Mouse (Mus musculus) intestine, embryonic 14.5 days (tissue): ENCODE measurements around the gene Wt1. TPM values are rescaled to one million over a fixed set of nuclear protein-coding genes. Genes with fewer than 3 reads are reported as not detected.

ENCODE experiments used
- ATAC-seq: fragments of 200-750 bp; cut with Nextera tagmentation; replicated peaks from 2 replicates; pipeline ENCODE4 v1.8.0; 2017; ENCODE audit warnings: low read depth, moderate number of reproducible peaks, moderate TSS enrichment, moderate library complexity; ENCODE audit not compliant: low FRiP score, low TSS enrichment
- DNase-seq: peaks from one replicate; pipeline ENCODE4 v3.0.0-alpha.2; 2018; ENCODE audit warnings: low spot score
- H3K27ac ChIP-seq: fragments of 300-500 bp; sonication (generic); 2 replicates; pipeline ENCODE4 v1.5.1; 2014; ENCODE audit warnings: low read depth, mild to moderate bottlenecking, control low read depth
- H3K27me3 ChIP-seq: fragments of 300-500 bp; sonication (generic); replicated peaks from 2 replicates; pipeline ENCODE4 v1.6.1; 2014; ENCODE audit warnings: low read length, control low read depth; ENCODE audit not compliant: control insufficient read depth, insufficient read depth
- H3K36me3 ChIP-seq: fragments of 300-500 bp; sonication (generic); 2 replicates; pipeline ENCODE4 v1.6.1; 2014; ENCODE audit warnings: low read length, control low read depth; ENCODE audit not compliant: control insufficient read depth, insufficient read depth
- H3K4me1 ChIP-seq: fragments of 300-500 bp; sonication (generic); replicated peaks from 2 replicates; pipeline ENCODE4 v1.6.1; 2014; ENCODE audit warnings: low read length, control low read depth, mixed read lengths; ENCODE audit not compliant: control insufficient read depth, insufficient read depth
- H3K4me2 ChIP-seq: fragments of 300-500 bp; sonication (generic); 2 replicates; pipeline ENCODE4 v1.6.1; 2014; ENCODE audit warnings: low read length
- H3K4me3 ChIP-seq: fragments of 300-500 bp; sonication (generic); 2 replicates; pipeline ENCODE4 v1.5.1; 2014; ENCODE audit warnings: low read depth, low read length, control low read depth, mixed read lengths
- H3K9ac ChIP-seq: fragments of 300-500 bp; sonication (generic); 2 replicates; pipeline ENCODE4 v1.6.1; 2014; ENCODE audit warnings: mild to moderate bottlenecking, low read length
- H3K9me3 ChIP-seq: fragments of 300-500 bp; sonication (generic); 2 replicates; pipeline ENCODE4 v1.6.1; 2016; ENCODE audit warnings: low read length, control low read depth; ENCODE audit not compliant: control insufficient read depth
- WGBS: fragments of 180-500 bp; shearing (Covaris S2); extraction: QIAGEN DNeasy Blood & Tissue Kit; methylation state at CpG from one replicate; pipeline ENCODE4 v1.1.7; 2014; 5-methylcytosine and 5-hydroxymethylcytosine counted together
- polyA plus RNA-seq: library from polyadenylated mRNA; unstranded; fragments of >200 nt; fragmentation: Nextera tagmentation; extraction: Ambion mirVana; gene quantifications from 2 replicates; pipeline ENCODE4 v1.2.1, GENCODE M21; 2014

The Wt1 gene
- polyA plus RNA-seq, 1 experiment from 2014 or later = 18.4 TPM

GRCm38 (mm10) chr2:105141371-105141770 lies 15.0 kb downstream of the Wt1 start:
- H3K9me3 ChIP-seq = no peaks in the 10 kb centered on the region
- no peak for ATAC-seq
- WGBS = 43% methylated on average over 7 of the region's 7 CpGs

DNA sequence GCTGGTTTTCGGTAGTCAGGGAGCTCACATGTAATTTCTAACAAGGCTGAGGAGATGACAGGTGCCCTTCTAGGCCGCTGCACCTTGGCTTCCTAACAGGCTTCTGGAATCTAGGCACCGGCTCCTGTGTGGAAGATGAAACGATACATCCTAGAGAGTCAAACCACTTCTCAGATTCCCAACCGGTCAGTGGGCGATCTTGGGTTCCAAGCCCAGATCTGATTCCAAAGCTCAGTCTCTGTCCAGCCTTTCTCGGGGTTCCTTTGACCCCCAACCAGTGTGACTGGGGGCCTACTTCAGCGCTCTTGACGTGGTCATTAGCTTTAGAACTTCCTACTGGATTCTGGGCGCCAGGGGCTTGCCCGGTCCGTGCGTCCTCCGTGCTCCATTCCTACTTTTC lies 17.4 kb downstream of the Wt1 start:
- DNase-seq (no peak), ATAC-seq (no peak)
- Histone ChIP-seq H3K9ac (no peak overlapping the region), H3K4me1 (no peaks in the 10 kb centered on the region; the same call in 1 of the 2 replicates), H3K36me3 (no peaks in the 10 kb centered on the region), H3K27me3 (peaks cover 6% of the 10 kb centered on the region; the same call in 1 of the 2 replicates), H3K4me2 (no peak overlapping the region), H3K27ac (no peak overlapping the region), H3K9me3 (no peaks in the 10 kb centered on the region), H3K4me3 (no peak overlapping the region)
- WGBS = 96% methylated on average over 14 of the region's 14 CpGs

More at GRCm38 (mm10) chr2:105141371-105141770, 15.0 kb downstream of the Wt1 start:
- H3K4me1 ChIP-seq = no peaks in the 10 kb centered on the region; the same call in 1 of the 2 replicates
- H3K27me3 ChIP-seq = peaks cover 26% of the 10 kb centered on the region
- no peaks in the 10 kb centered on the region for H3K36me3 ChIP-seq
- no peak overlapping the region for H3K27ac ChIP-seq
- DNase-seq = no peak
- no peak overlapping the region for H3K4me3 ChIP-seq
- H3K9ac ChIP-seq = no peak overlapping the region
- no peak overlapping the region for H3K4me2 ChIP-seq

- no peaks in the 10 kb centered on the region for H3K36me3 ChIP-seq
Measured at GRCm38 (mm10) chr2:105151544-105151943, 25.2 kb downstream of the Wt1 start.

GRCm38 (mm10) chr2:105153046-105153445 lies 26.7 kb downstream of the Wt1 start:
- Histone ChIP-seq H3K4me1 (no peaks in the 10 kb centered on the region), H3K9me3 (no peaks in the 10 kb centered on the region), H3K4me3 (no peak overlapping the region), H3K27ac (no peak overlapping the region), H3K9ac (no peak overlapping the region), H3K4me2 (no peak overlapping the region), H3K27me3 (no peaks in the 10 kb centered on the region), H3K36me3 (no peaks in the 10 kb centered on the region)
- WGBS = 66% methylated on average over 1 of the region's 1 CpGs
- ATAC-seq = no peak
- DNase-seq = no peak

More at GRCm38 (mm10) chr2:105151544-105151943, 25.2 kb downstream of the Wt1 start:
- no peak overlapping the region for H3K4me3 ChIP-seq
- no peak overlapping the region for H3K9ac ChIP-seq
- no peak overlapping the region for H3K4me2 ChIP-seq
- no peaks in the 10 kb centered on the region for H3K9me3 ChIP-seq
- no peaks in the 10 kb centered on the region for H3K27me3 ChIP-seq
- no peaks in the 10 kb centered on the region for H3K4me1 ChIP-seq
- DNase-seq (no peak), ATAC-seq (no peak)
- H3K27ac ChIP-seq = no peak overlapping the region
- WGBS = 83% methylated on average over 5 of the region's 5 CpGs

DNA sequence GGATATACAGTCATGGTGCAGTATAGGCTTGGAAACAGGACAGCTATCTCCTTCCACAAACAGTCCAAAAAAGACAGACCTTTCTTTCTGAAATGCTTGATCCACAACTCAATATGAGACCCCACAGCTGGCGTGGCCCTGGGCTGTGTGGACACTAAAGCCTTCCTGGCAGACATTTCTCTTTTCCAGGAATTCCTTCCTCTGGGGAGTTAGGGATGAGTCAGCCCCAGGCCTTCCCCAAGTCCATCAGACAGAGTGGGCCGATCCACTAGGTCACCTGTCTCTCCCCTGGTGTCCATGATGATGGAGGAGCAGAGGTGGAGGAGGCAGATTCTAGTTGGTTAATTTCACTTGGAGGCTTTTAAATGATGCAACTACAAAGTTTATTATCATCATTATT lies 34.6 kb downstream of the Wt1 start:
- DNase-seq = no peak
- Histone ChIP-seq H3K36me3 (no peaks in the 10 kb centered on the region), H3K4me2 (no peak overlapping the region), H3K27me3 (no peaks in the 10 kb centered on the region), H3K4me1 (no peaks in the 10 kb centered on the region), H3K27ac (no peak overlapping the region), H3K4me3 (no peak overlapping the region), H3K9ac (no peak overlapping the region), H3K9me3 (no peaks in the 10 kb centered on the region)
- no peak for ATAC-seq
- 80% methylated on average over 2 of the region's 2 CpGs for WGBS

DNA sequence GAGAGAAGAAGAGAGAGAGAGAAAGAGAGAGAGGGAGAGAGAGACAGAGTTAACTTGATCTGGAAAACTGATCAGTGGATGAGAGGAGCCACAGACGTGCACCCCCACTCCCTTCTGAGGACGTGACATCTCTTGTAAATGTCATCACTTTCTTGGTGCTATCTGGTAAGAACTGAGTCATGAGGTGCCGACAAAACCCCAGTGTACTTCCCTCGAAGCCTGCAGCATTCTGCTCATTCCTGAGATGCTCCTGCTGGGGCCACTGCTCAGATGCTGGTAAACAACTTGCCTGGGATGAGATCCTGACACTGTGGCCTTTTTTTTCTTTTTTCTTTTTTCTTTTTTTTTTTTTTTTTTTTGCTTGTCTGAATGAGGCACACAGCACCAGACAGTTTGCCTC lies 36.4 kb downstream of the Wt1 start:
- DNase-seq (no peak), ATAC-seq (no peak)
- Histone ChIP-seq H3K36me3 (no peaks in the 10 kb centered on the region), H3K4me2 (no peak overlapping the region), H3K27ac (no peak overlapping the region), H3K9me3 (no peaks in the 10 kb centered on the region), H3K9ac (no peak overlapping the region), H3K27me3 (no peaks in the 10 kb centered on the region), H3K4me3 (no peak overlapping the region), H3K4me1 (no peaks in the 10 kb centered on the region)
- 9% methylated on average over 4 of the region's 4 CpGs for WGBS

GRCm38 (mm10) chr2:105168137-105168536 lies 41.8 kb downstream of the Wt1 start:
- H3K9me3 ChIP-seq = no peaks in the 10 kb centered on the region
- no peak overlapping the region for H3K4me3 ChIP-seq
- WGBS = 78% methylated on average over 3 of the region's 3 CpGs
- ATAC-seq = no peak
- H3K27me3 ChIP-seq = no peaks in the 10 kb centered on the region
- no peak overlapping the region for H3K9ac ChIP-seq
- H3K4me2 ChIP-seq = no peak overlapping the region
- H3K36me3 ChIP-seq = no peaks in the 10 kb centered on the region
- H3K4me1 ChIP-seq = 0 out of 2 replicates have a peak, but pooled peaks cover 9% of the 10 kb centered on the region
- DNase-seq = no peak
- no peak overlapping the region for H3K27ac ChIP-seq

DNA sequence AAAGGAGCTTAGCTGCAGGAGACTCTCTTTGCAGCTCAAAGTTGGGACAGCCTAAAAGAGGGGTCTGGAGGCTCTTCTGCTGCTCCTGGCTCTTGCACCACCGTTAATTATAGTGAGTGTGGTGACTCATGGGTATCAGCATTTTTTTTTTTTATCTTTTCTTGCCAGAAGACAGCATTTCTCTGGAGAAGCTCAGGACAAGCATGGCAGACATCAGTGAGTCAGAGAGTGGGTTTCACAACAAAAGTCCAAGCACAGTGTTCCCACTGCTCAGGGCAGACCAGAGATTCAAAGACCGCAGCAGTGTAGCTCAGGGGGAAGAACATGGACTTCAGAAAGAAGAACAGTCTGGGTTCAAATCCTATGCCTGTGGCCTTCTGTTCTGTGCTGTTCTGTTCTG lies 47.9 kb downstream of the Wt1 start:
- no peaks in the 10 kb centered on the region for H3K27me3 ChIP-seq
- no peak for ATAC-seq
- H3K4me2 ChIP-seq = no peak overlapping the region
- no peak for DNase-seq
- WGBS = 59% methylated on average over 2 of the region's 2 CpGs
- no peak overlapping the region for H3K4me3 ChIP-seq
- no peak overlapping the region for H3K9ac ChIP-seq
- no peaks in the 10 kb centered on the region for H3K36me3 ChIP-seq
- H3K4me1 ChIP-seq = 0 out of 2 replicates have a peak, but pooled peaks cover 9% of the 10 kb centered on the region
- H3K27ac ChIP-seq = no peak overlapping the region
- peaks cover 6% of the 10 kb centered on the region; the same call in 1 of the 2 replicates for H3K9me3 ChIP-seq

- DNase-seq = no peak
Measured at GRCm38 (mm10) chr2:105178871-105179270, 52.5 kb downstream of the Wt1 start.

More at GRCm38 (mm10) chr2:105178871-105179270, 52.5 kb downstream of the Wt1 start:
- ATAC-seq = no peak
- Histone ChIP-seq H3K36me3 (no peaks in the 10 kb centered on the region), H3K4me1 (peaks cover 6% of the 10 kb centered on the region; the same call in 1 of the 2 replicates), H3K9ac (no peak overlapping the region), H3K27ac (no peak overlapping the region), H3K27me3 (no peaks in the 10 kb centered on the region), H3K4me3 (no peak overlapping the region), H3K9me3 (peaks cover 15% of the 10 kb centered on the region), H3K4me2 (no peak overlapping the region)
- WGBS = 92% methylated on average over 12 of the region's 12 CpGs
